Mouse (Mus musculus) effector memory CD4-positive, alpha-beta T cell, adult 7 months (primary cell): Measurements from ENCODE around the gene Gm20914. TPM values are rescaled to one million over a fixed set of nuclear protein-coding genes. Genes with fewer than 3 reads are reported as not detected.

ENCODE experiments used
- polyA plus RNA-seq: library from polyadenylated mRNA; unstranded; fragments of 100-300 nt; shearing (Covaris generic); gene quantifications from one replicate; pipeline ENCODE4 v1.2.1, GENCODE M21; 2017

Gm20914 gene
- not detected for polyA plus RNA-seq

GRCm38 (mm10) chrY:5725678-5726077, at the start of gene Gm20914:
Gene Gm20914, plus strand, starts transcription at chrY:5725978.

Other genes starting within 250 kb of the Gm20914 start
- not detected for gene Gm21854, start 69.0 kb upstream of the Gm20914 start, polyA plus RNA-seq
- gene Gm28171, start 67.4 kb downstream of the Gm20914 start, polyA plus RNA-seq: not detected
- gene Gm21778, start 216.5 kb downstream of the Gm20914 start, polyA plus RNA-seq: not detected